Mouse (Mus musculus) embryonic facial prominence, embryonic 11.5 days (tissue): ENCODE measurements around the gene Sipa1l1. TPM values are rescaled to one million over a fixed set of nuclear protein-coding genes. Genes with fewer than 3 reads are reported as not detected.

Experiments
- ATAC-seq: fragments of 200-750 bp; cut with Nextera tagmentation; replicated peaks from 2 replicates; pipeline ENCODE4 v1.8.0; 2017; ENCODE audit warnings: low read depth; ENCODE audit not compliant: insufficient number of reproducible peaks, low FRiP score, low TSS enrichment
- DNase-seq: peaks from one replicate; pipeline ENCODE4 v3.0.0-alpha.2; 2015; ENCODE audit warnings: low spot score
- H3K27ac ChIP-seq: fragments of 300-500 bp; sonication (generic); replicated peaks from 2 replicates; pipeline ENCODE4 v1.5.1; 2014; ENCODE audit warnings: mild to moderate bottlenecking, low read depth, low read length, control low read depth
- H3K27me3 ChIP-seq: fragments of 300-500 bp; sonication (generic); 2 replicates; pipeline ENCODE4 v1.6.1; 2014; ENCODE audit warnings: mild to moderate bottlenecking, low read length, moderate library complexity, mixed read lengths; ENCODE audit not compliant: control insufficient read depth, insufficient read depth
- H3K36me3 ChIP-seq: fragments of 300-500 bp; sonication (generic); replicated peaks from 2 replicates; pipeline ENCODE4 v1.6.1; 2014; ENCODE audit warnings: low read depth, mild to moderate bottlenecking, low read length, moderate library complexity, mixed read lengths; ENCODE audit not compliant: control insufficient read depth, insufficient read depth
- H3K4me1 ChIP-seq: fragments of 300-500 bp; sonication (generic); 2 replicates; pipeline ENCODE4 v1.6.1; 2014; ENCODE audit warnings: low read length, mixed read lengths; ENCODE audit not compliant: control insufficient read depth, insufficient read depth
- H3K4me2 ChIP-seq: fragments of 300-500 bp; sonication (generic); 2 replicates; pipeline ENCODE4 v1.6.1; 2014; ENCODE audit warnings: low read depth, mild to moderate bottlenecking, control low read depth, low read length, moderate library complexity
- H3K4me3 ChIP-seq: fragments of 300-500 bp; sonication (generic); 2 replicates; pipeline ENCODE4 v1.5.1; 2014; ENCODE audit warnings: low read depth, low read length, control low read depth
- H3K9ac ChIP-seq: fragments of 300-500 bp; sonication (generic); replicated peaks from 2 replicates; pipeline ENCODE4 v1.6.1; 2014; ENCODE audit warnings: mild to moderate bottlenecking, control low read depth, low read length
- H3K9me3 ChIP-seq: fragments of 300-500 bp; sonication (generic); replicated peaks from 2 replicates; pipeline ENCODE4 v1.6.1; 2016; ENCODE audit warnings: mild to moderate bottlenecking, low read length, inconsistent platforms, mixed read lengths; ENCODE audit not compliant: control insufficient read depth
- WGBS: fragments of 180-500 bp; shearing (Covaris S2); extraction: QIAGEN DNeasy Blood & Tissue Kit; methylation state at CpG from one replicate; pipeline ENCODE4 v1.1.7; 2014; 5-methylcytosine and 5-hydroxymethylcytosine counted together
- polyA plus RNA-seq: library from polyadenylated mRNA; unstranded; fragments of >200 nt; fragmentation: Nextera tagmentation; extraction: Ambion mirVana; gene quantifications from 2 replicates; pipeline ENCODE4 v1.2.1, GENCODE M21; 2014

The Sipa1l1 gene
- polyA plus RNA-seq, 1 experiment from 2014 or later = 26.8 TPM

DNA sequence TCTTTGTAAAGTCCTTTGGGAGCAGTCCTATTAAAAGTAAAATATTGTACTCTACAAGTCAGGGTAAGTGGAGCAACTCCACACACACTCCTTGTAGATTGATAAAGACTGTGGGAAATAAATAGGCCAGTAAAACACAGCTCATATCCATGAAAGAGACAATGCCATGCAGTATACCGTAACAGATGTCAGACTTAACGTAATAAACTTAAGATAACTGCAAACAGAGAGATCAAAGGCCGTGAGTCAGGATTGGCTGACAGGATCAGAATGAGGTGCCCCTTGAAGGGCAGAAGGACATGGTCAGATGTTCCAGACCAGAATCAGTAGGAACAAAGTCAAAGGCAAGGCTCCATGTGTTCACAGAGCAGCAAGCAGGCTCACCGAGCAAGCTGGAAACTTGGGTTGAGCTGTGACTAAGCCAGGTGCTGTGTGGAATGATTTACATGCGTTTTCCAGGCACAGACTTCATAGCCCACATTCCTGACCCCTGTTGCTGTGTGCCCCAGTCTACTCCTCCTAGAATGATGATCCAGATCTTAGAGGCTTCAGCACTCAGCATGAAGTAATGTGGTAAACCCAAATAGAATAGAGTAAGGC lies 196.3 kb downstream of the Sipa1l1 start:
- H3K27ac ChIP-seq = no peak overlapping the region
- no peak overlapping the region for H3K4me3 ChIP-seq
- 65% methylated on average over 5 of the region's 5 CpGs for whole genome bisulfite sequencing
- H3K4me1 ChIP-seq = no peaks in the 10 kb centered on the region
- ATAC-seq (no peak), DNase-seq (no peak)
- no peak overlapping the region for H3K4me2 ChIP-seq
- no peak overlapping the region for H3K9ac ChIP-seq
- H3K9me3 ChIP-seq = no peaks in the 10 kb centered on the region
- H3K27me3 ChIP-seq = no peaks in the 10 kb centered on the region
- no peaks in the 10 kb centered on the region for H3K36me3 ChIP-seq

- DNase-seq = no peak
- Histone ChIP-seq H3K4me3 (no peak overlapping the region), H3K9ac (no peak overlapping the region), H3K27ac (no peak overlapping the region), H3K4me2 (no peak overlapping the region), H3K27me3 (no peaks in the 10 kb centered on the region), H3K9me3 (no peaks in the 10 kb centered on the region), H3K4me1 (no peaks in the 10 kb centered on the region), H3K36me3 (no peaks in the 10 kb centered on the region)
- 97% methylated on average over 6 of the region's 6 CpGs for WGBS
- ATAC-seq = no peak
Observed at GRCm38 (mm10) chr12:82366754-82367153, 197.6 kb downstream of the Sipa1l1 start.

DNA sequence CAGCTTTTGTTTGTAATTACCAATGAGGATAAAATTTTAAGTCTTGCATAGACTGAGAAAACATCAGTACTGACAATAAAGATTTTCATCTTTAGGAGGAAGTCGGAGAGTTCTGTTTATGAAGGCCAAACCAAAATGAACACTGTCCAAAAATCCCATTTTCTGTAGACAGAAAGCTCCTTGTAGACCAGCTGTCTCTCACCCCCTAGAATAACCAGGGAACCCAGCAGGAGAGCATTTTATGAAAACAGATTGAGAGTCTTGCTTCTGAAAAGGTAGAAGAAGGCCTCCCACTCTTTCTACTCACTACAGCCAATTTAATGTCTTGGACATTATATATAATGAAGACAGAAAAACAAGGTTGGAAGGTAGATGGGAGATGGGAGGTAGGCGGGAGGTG lies 198.2 kb downstream of the Sipa1l1 start:
- Histone ChIP-seq H3K27me3 (no peaks in the 10 kb centered on the region), H3K36me3 (no peaks in the 10 kb centered on the region), H3K4me2 (no peak overlapping the region), H3K27ac (no peak overlapping the region), H3K9ac (no peak overlapping the region), H3K4me1 (no peaks in the 10 kb centered on the region), H3K4me3 (no peak overlapping the region), H3K9me3 (no peaks in the 10 kb centered on the region)
- ATAC-seq = no peak
- DNase-seq = no peak
- WGBS = 95% methylated on average over 2 of the region's 2 CpGs

DNA sequence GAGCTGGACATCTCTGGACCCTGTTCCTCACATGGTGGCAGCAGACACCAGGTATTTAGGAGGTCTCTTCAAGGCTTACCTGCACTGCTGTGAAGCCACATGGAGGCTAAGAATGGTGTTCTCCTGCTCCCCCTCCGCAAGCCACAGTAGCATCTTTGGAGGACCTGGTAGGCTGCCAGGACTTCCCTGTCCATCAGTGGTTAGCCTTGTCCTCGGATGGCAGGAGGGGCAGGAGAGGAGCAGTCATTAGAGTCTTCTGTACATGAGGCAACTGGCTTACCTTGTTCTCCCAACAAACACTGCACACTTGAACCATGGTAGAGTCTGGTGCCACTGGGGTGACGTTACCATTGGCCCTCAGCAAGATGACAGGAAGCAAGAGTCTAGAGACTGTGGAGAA lies 198.9 kb downstream of the Sipa1l1 start:
- Histone ChIP-seq H3K27me3 (no peaks in the 10 kb centered on the region), H3K4me3 (no peak overlapping the region), H3K4me1 (no peaks in the 10 kb centered on the region), H3K27ac (no peak overlapping the region), H3K9me3 (no peaks in the 10 kb centered on the region), H3K36me3 (no peaks in the 10 kb centered on the region), H3K9ac (no peak overlapping the region), H3K4me2 (no peak overlapping the region)
- DNase-seq = no peak
- WGBS = 95% methylated on average over 3 of the region's 3 CpGs
- no peak for ATAC-seq

GRCm38 (mm10) chr12:82369402-82370160 lies 200.5 kb downstream of the Sipa1l1 start:
- no peak for ATAC-seq
- no peak overlapping the region for H3K9ac ChIP-seq
- H3K27ac ChIP-seq = no peak overlapping the region
- H3K27me3 ChIP-seq = no peaks in the 10 kb centered on the region
- 58% methylated on average over 5 of the region's 5 CpGs for WGBS
- H3K4me1 ChIP-seq = no peaks in the 10 kb centered on the region
- H3K36me3 ChIP-seq = no peaks in the 10 kb centered on the region
- no peak for DNase-seq
- no peak overlapping the region for H3K4me2 ChIP-seq
- H3K9me3 ChIP-seq = no peaks in the 10 kb centered on the region
- H3K4me3 ChIP-seq = no peak overlapping the region

DNA sequence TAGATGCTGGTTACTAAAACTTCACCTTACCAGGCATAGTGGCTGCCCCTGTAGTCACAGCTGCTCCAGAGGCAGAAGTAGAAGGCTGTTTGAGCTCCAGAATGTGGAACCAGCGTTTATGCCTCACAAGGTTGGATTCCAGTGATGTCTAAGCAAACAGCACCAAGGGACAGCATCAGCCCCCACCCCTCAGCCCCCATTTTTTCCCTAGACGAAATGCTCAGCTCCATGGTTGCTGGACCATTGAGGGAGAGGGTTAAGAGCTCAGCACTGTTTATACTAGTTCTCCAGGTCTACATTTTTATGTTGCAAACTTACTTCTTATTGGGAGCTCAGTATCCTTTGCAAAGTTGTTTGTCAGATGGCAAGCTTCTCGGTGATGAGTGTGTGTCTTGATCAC lies 202.1 kb downstream of the Sipa1l1 start:
- ATAC-seq = no peak
- H3K4me2 ChIP-seq = no peak overlapping the region
- H3K4me3 ChIP-seq = no peak overlapping the region
- H3K27me3 ChIP-seq = no peaks in the 10 kb centered on the region
- H3K9ac ChIP-seq = no peak overlapping the region
- H3K27ac ChIP-seq = no peak overlapping the region
- no peaks in the 10 kb centered on the region for H3K36me3 ChIP-seq
- no peaks in the 10 kb centered on the region for H3K4me1 ChIP-seq
- WGBS = 60% methylated on average over 3 of the region's 3 CpGs
- no peaks in the 10 kb centered on the region for H3K9me3 ChIP-seq
- no peak for DNase-seq

DNA sequence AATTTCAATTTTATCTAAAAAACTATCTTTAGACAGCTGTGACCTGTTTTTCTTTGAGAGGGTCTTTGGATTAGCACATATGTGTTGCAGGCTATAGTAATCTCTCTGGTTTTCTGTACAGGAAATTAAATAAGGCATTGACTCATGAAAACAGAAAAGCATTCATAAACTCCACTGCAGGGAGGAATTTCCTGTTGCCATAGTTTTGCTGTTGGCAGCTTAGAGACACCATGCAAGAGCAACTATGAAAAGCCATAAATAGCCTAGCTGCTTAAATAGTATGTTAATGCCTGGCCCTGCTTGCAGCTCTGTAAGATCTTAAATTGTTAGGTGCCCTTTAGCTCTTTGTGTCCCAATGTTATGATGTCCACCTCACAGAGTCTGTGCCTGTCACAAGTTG lies 204.9 kb downstream of the Sipa1l1 start:
- H3K4me3 ChIP-seq = no peak overlapping the region
- no peak overlapping the region for H3K27ac ChIP-seq
- ATAC-seq (no peak), DNase-seq (no peak)
- no peaks in the 10 kb centered on the region for H3K9me3 ChIP-seq
- H3K4me1 ChIP-seq = no peaks in the 10 kb centered on the region
- H3K27me3 ChIP-seq = no peaks in the 10 kb centered on the region
- H3K9ac ChIP-seq = no peak overlapping the region
- no peaks in the 10 kb centered on the region for H3K36me3 ChIP-seq
- no peak overlapping the region for H3K4me2 ChIP-seq

- Histone ChIP-seq H3K36me3 (no peaks in the 10 kb centered on the region), H3K4me3 (no peak overlapping the region), H3K9me3 (no peaks in the 10 kb centered on the region), H3K4me2 (no peak overlapping the region), H3K4me1 (no peaks in the 10 kb centered on the region), H3K9ac (no peak overlapping the region), H3K27me3 (no peaks in the 10 kb centered on the region), H3K27ac (no peak overlapping the region)
- DNase-seq (no peak), ATAC-seq (no peak)
- 81% methylated on average over 3 of the region's 3 CpGs for WGBS
Observed at GRCm38 (mm10) chr12:82382932-82383331, 213.8 kb downstream of the Sipa1l1 start.
